Mouse (Mus musculus) left cerebral cortex, postnatal 14 days (tissue): ENCODE measurements around the gene Tbc1d5. TPM values are rescaled to one million over a fixed set of nuclear protein-coding genes. Genes with fewer than 3 reads are reported as not detected.
"Not testable (repeated sequence)": the region's sequence is repeated elsewhere in the genome, so short reads cannot be mapped to it uniquely, and the experiment has no call there.

Experiments
- DNase-seq, 2 experiments: peaks; one replicate each; pipeline ENCODE4 v3.0.0; 2021 to 2022; ENCODE audit warnings: low spot score in 2 of 2, mixed read lengths in 1 of 2
- intact Hi-C: fragments of 180-260 bp; cut with DNase I; formaldehyde crosslinking; loops from one replicate; pipeline ENCODE4 v1.15.1; 2025
- total RNA-seq, 2 experiments: library from RNA; stranded (reverse); gene quantifications; 2 replicates each; pipeline ENCODE4 v1.2.3; 2021

Gene Tbc1d5
- total RNA-seq, 2 experiments from 2014 or later = 26.8 to 33.3 TPM

DNA sequence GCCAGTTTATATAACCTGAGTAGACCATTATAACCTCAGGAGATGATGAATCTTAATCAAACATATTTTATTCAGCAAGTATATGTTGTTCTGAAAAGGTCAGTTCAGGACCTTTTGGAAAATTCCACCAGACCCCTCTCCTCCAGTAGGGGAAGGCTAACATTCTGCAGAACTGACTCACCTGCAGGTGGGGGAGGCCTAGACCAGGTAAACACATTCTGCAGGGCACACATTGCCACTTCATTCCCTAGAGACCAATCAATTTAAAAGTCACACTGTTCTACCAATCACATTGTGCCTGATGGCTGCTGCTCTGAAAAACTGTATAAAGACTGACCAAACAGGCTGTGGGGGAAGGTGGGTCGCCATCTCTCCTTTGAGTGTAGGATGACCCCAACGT, 452.9 kb downstream of the Tbc1d5 start:
- intact Hi-C loops = no loop called here
- no peak for DNase-seq

DNA sequence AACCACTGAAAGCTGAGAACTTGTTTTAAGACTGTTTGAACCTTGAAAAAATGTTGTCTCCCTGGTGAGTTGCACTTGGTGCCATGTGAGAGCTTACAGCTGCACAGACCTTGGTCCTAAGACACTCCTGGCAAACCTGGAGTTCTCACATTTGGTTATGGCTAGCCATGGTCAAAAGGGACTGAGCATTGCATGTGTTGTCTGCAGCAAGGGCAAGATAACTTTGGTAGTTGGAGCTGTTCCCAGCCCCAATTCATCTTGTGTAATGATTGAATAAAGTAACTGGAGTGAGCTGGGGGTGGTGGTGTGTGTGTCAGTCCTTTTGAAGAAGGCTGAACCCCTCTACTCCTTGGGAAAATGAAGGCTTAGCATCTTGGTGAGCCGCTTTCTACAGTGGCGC, 454.8 kb downstream of the Tbc1d5 start:
- no peak for DNase-seq
- intact Hi-C loops = no loop called here

DNA sequence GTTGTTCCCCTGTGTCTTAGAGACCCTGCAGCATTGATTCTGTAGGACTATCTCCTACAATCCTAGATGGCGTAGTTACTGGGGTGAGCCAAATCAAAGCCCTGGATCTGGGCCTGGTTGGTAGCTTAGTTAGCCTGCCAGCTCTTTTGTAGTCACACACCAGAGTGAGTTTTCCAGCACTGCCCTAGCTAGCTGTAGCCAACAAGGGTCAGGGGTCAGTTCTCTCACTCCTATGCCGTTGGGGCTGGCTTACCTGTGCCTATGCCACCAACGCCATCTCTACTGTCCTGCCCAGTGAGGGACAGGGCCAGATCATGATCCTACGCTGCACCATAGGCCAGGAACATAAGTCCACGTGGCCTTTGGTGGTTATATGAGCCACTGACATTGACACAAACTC, 461.6 kb downstream of the Tbc1d5 start:
- intact Hi-C loops = no loop called here
- DNase-seq = no peak

DNA sequence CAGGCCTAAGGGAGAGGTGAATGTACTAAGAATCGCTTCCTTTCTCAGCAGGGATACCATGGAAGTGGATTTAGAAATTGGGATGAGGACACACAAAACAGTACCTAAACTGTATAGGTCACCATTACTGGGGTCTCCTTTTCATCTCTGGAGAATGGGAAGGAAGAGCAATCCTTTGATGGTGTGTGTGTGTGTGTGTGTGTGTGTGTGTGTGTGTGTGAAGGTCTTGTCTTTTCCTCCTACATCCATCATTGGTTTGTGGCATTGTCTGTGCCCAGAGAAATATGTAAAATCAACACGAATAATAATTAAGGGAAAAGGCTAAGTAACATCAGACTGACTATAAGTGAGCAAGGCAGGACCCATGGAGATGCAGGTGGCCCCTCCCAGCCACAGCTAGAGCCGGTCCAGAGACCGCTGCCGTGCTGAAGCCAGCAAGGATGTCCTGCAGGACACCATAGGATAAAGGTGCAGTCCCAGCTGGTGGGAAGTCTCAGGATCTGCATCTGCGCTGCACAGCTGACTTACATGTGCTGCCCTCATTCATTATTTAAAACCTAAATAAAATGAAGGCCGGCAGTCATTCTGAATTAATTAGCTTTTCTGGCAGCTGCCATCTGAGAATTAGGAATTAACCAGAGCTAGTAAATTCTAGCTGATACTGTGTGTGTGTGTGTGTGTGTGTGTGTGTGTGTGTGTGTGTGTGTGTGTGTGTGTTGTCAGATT, 468.5 kb downstream of the Tbc1d5 start:
- intact Hi-C loops = no loop called here
- DNase-seq = no peak

- intact Hi-C loops, DNase-seq: not testable (repeated sequence)
Measured at GRCm38 (mm10) chr17:50698410-50698809, 480.7 kb downstream of the Tbc1d5 start.

GRCm38 (mm10) chr17:50688135-50688534, 491.0 kb downstream of the Tbc1d5 start:
- no peak for DNase-seq
- intact Hi-C loops = no loop called here

- intact Hi-C loops = no loop called here
- DNase-seq = no peak
Measured at GRCm38 (mm10) chr17:50687670-50688069, 491.5 kb downstream of the Tbc1d5 start.

GRCm38 (mm10) chr17:50684960-50685645, 494.0 kb downstream of the Tbc1d5 start:
- DNase-seq = no peak
- intact Hi-C loops = no loop called here
